Mouse (Mus musculus) lung, postnatal 0 days (tissue): ENCODE measurements at regions not wholly inside any gene's neighbourhood (a gene's known extent, or its start where the extent isn't known, plus 50 kb on each side); places are given as distances from the start of the nearest gene placed in this dataset.

Experiments used
- ATAC-seq: fragments of 200-750 bp; cut with Nextera tagmentation; 2 replicates; pipeline ENCODE4 v1.8.0; 2017; ENCODE audit warnings: moderate library complexity
- DNase-seq: peaks from one replicate; pipeline ENCODE4 v3.0.0-alpha.2; 2016; ENCODE audit warnings: low spot score
- H3K27ac ChIP-seq: fragments of 300-500 bp; sonication (generic); 2 replicates; pipeline ENCODE4 v1.5.1; 2014; ENCODE audit warnings: antibody characterized with exemption, mild to moderate bottlenecking, low read length, mixed read lengths
- H3K27me3 ChIP-seq: fragments of 300-500 bp; sonication (generic); replicated peaks from 2 replicates; pipeline ENCODE4 v1.6.1; 2014; ENCODE audit warnings: low read length, mixed read lengths; ENCODE audit not compliant: insufficient read depth
- H3K36me3 ChIP-seq: fragments of 300-500 bp; sonication (generic); 2 replicates; pipeline ENCODE4 v1.6.1; 2014; ENCODE audit warnings: low read length, mixed read lengths; ENCODE audit not compliant: insufficient read depth
- H3K4me1 ChIP-seq: fragments of 300-500 bp; sonication (generic); 2 replicates; pipeline ENCODE4 v1.6.1; 2014; ENCODE audit warnings: antibody characterized with exemption, low read depth, low read length, mixed read lengths; ENCODE audit not compliant: insufficient read depth
- H3K4me2 ChIP-seq: fragments of 300-500 bp; sonication (generic); replicated peaks from 2 replicates; pipeline ENCODE4 v1.6.1; 2014; ENCODE audit warnings: low read depth, mild to moderate bottlenecking, low read length, moderate library complexity, mixed read lengths
- H3K4me3 ChIP-seq: fragments of 300-500 bp; sonication (generic); 2 replicates; pipeline ENCODE4 v1.5.1; 2014; ENCODE audit warnings: low read depth, low read length
- H3K9ac ChIP-seq: fragments of 300-500 bp; sonication (generic); replicated peaks from 2 replicates; pipeline ENCODE4 v1.6.1; 2014; ENCODE audit warnings: low read depth, mild to moderate bottlenecking
- H3K9me3 ChIP-seq: fragments of 300-500 bp; sonication (generic); 2 replicates; pipeline ENCODE4 v1.6.1; 2016; ENCODE audit warnings: low read length, mixed read lengths
- CTCF ChIP-seq: IDR thresholded peaks from 2 replicates; pipeline ENCODE4 v1.5.1; 2016; ENCODE audit warnings: antibody characterized with exemption, mild to moderate bottlenecking
- EP300 ChIP-seq: IDR thresholded peaks from 2 replicates; pipeline ENCODE4 v1.6.1; 2016; ENCODE audit warnings: antibody characterized with exemption, mild to moderate bottlenecking, control low read depth
- WGBS: fragments of 180-500 bp; shearing (Covaris S2); extraction: QIAGEN DNeasy Blood & Tissue Kit; methylation state at CpG from one replicate; pipeline ENCODE4 v1.1.7; 2014; 5-methylcytosine and 5-hydroxymethylcytosine counted together

- H3K36me3 ChIP-seq: no peaks in the 10 kb centered on the region
- TF ChIP-seq CTCF (no peak), EP300 (no peak)
- ATAC-seq (no peak), DNase-seq (no peak)
- no peak overlapping the region for H3K9ac ChIP-seq
- 74% methylated on average over 6 of the region's 6 CpGs for WGBS
- H3K27ac ChIP-seq: no peak overlapping the region
- H3K4me2 ChIP-seq: peak overlapping the region; percentile 66; the same call in 1 of the 2 replicates
- no peaks in the 10 kb centered on the region for H3K27me3 ChIP-seq
- no peak overlapping the region for H3K4me3 ChIP-seq
- no peaks in the 10 kb centered on the region for H3K9me3 ChIP-seq
- H3K4me1 ChIP-seq: peaks cover 10% of the 10 kb centered on the region; the same call in 1 of the 2 replicates
Observed at GRCm38 (mm10) chr2:92528119-92528830, 67.9 kb upstream of the Slc35c1 start.

- peaks cover 10% of the 10 kb centered on the region; the same call in 1 of the 2 replicates for H3K4me1 ChIP-seq
- ATAC-seq (no peak), DNase-seq (no peak)
- H3K9me3 ChIP-seq: no peaks in the 10 kb centered on the region
- 85% methylated on average over 5 of the region's 5 CpGs for WGBS
- H3K36me3 ChIP-seq: no peaks in the 10 kb centered on the region
- no peak overlapping the region for H3K4me3 ChIP-seq
- H3K9ac ChIP-seq: no peak overlapping the region
- TF ChIP-seq EP300 (no peak), CTCF (no peak)
- H3K4me2 ChIP-seq: no peak overlapping the region
- H3K27ac ChIP-seq: no peak overlapping the region
- H3K27me3 ChIP-seq: no peaks in the 10 kb centered on the region
Observed at GRCm38 (mm10) chr2:92526676-92527395, 66.5 kb upstream of the Slc35c1 start.

DNA sequence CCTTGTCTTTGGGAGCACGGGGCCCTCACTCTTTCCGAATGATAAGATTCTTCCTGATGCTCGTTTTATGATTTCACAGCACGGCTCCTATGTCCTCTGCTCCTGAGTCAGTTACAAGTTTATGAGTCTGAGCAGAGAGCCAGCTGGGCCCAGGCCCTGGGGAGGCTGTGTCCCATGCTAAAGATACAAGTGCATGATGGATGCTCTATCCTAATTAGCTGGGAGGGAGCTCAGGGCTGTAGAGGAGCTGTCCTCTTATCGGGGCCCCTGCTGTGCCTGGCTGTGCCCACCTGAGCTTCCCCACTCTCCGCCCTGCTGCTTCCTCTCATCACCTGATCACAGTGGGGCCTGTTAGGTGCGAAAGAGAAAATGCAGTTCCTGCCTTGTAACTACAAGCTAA is 65.3 kb upstream of the Slc35c1 start:
- DNase-seq (no peak), ATAC-seq (no peak)
- H3K27ac ChIP-seq: no peak overlapping the region
- H3K36me3 ChIP-seq: no peaks in the 10 kb centered on the region
- no peaks in the 10 kb centered on the region for H3K9me3 ChIP-seq
- H3K4me2 ChIP-seq: no peak overlapping the region
- no peaks in the 10 kb centered on the region for H3K27me3 ChIP-seq
- no peak for TF ChIP-seq CTCF
- no peak for TF ChIP-seq EP300
- H3K4me1 ChIP-seq: peaks cover 10% of the 10 kb centered on the region; the same call in 1 of the 2 replicates
- H3K9ac ChIP-seq: no peak overlapping the region
- H3K4me3 ChIP-seq: no peak overlapping the region
- 60% methylated on average over 7 of the region's 7 CpGs for WGBS

- ATAC-seq (no peak), DNase-seq (no peak)
- Histone ChIP-seq H3K36me3 (no peaks in the 10 kb centered on the region), H3K9me3 (no peaks in the 10 kb centered on the region), H3K4me2 (no peak overlapping the region), H3K9ac (no peak overlapping the region), H3K27me3 (no peaks in the 10 kb centered on the region), H3K4me3 (no peak overlapping the region), H3K4me1 (peaks cover 10% of the 10 kb centered on the region; the same call in 1 of the 2 replicates), H3K27ac (no peak overlapping the region)
- TF ChIP-seq CTCF: no peak
- TF ChIP-seq EP300: no peak
- 63% methylated on average over 10 of the region's 10 CpGs for WGBS
Observed at GRCm38 (mm10) chr2:92525062-92525623, 64.8 kb upstream of the Slc35c1 start.

- no peaks in the 10 kb centered on the region for H3K9me3 ChIP-seq
- WGBS: 87% methylated on average over 9 of the region's 9 CpGs
- H3K4me1 ChIP-seq: peaks cover 5% of the 10 kb centered on the region; the same call in 1 of the 2 replicates
- no peak for DNase-seq
- H3K27ac ChIP-seq: no peak overlapping the region
- H3K9ac ChIP-seq: no peak overlapping the region
- H3K4me2 ChIP-seq: no peak overlapping the region
- TF ChIP-seq EP300 (no peak), CTCF (no peak)
- ATAC-seq: no peak
- H3K4me3 ChIP-seq: no peak overlapping the region
- H3K27me3 ChIP-seq: no peaks in the 10 kb centered on the region
- no peaks in the 10 kb centered on the region for H3K36me3 ChIP-seq
Observed at GRCm38 (mm10) chr2:92524346-92524905, 64.1 kb upstream of the Slc35c1 start.

DNA sequence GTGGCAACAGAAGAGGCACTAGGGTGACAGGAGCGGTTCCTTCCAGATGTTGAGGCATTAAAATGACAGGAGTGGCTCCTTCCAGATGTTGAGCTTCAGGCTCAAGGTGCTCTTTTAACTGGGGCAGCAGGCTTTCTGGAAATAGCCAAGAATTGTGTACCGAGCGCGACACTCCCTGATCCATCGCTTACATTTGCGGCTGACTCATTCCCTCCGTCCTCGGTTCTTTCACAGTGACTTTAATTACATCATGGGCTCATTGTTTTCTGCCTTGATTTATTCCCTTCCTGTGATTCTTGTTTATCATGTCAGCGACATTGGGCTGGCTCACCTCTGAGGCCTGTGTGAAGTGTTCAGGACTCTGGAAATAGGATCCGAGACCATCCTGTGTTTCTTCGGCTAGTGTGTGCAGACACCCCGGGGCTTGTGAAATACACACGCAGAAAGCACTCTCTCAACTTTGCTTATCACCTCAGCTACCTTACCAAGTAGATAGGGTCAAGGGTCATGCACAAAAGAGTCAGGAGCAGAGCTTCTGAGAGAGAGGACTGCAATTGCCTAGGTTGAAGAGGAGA is 63.1 kb upstream of the Slc35c1 start:
- DNase-seq: peak; percentile 10
- TF ChIP-seq CTCF: no peak
- no peak for TF ChIP-seq EP300
- H3K4me3 ChIP-seq: no peak overlapping the region
- H3K36me3 ChIP-seq: no peaks in the 10 kb centered on the region
- no peak overlapping the region for H3K27ac ChIP-seq
- WGBS: 51% methylated on average over 13 of the region's 13 CpGs
- peak; percentile 43; the same call in 1 of the 2 replicates for ATAC-seq
- H3K9me3 ChIP-seq: no peaks in the 10 kb centered on the region
- no peaks in the 10 kb centered on the region for H3K27me3 ChIP-seq
- H3K4me2 ChIP-seq: no peak overlapping the region
- no peaks in the 10 kb centered on the region for H3K4me1 ChIP-seq
- H3K9ac ChIP-seq: no peak overlapping the region
